Mouse (Mus musculus) liver, postnatal 0 days (tissue): ENCODE data around the gene Pxn.

ENCODE experiments used
- CTCF ChIP-seq: sonication (generic); IDR thresholded peaks from 2 replicates; pipeline ENCODE4 v1.5.1; 2016; ENCODE audit warnings: antibody characterized with exemption, low read depth
- EP300 ChIP-seq: IDR thresholded peaks from 2 replicates; pipeline ENCODE4 v1.6.1; 2016; ENCODE audit warnings: antibody characterized with exemption, low read depth, mild to moderate bottlenecking

- no peak for TF ChIP-seq CTCF
- no peak for TF ChIP-seq EP300
These were observed 40.5 kb downstream of the Pxn start for GRCm38 (mm10) chr5:115547014-115547413.
